Mouse (Mus musculus): ENCODE data around the gene Krtap21-1. TPM values are rescaled to one million over a fixed set of nuclear protein-coding genes. Genes with fewer than 3 reads are reported as not detected.

Krtap21-1 gene
- not detected for total RNA-seq (2023)

GRCm38 (mm10) chr16:89403768-89404167 is at the start of gene Krtap21-1:
Gene Krtap21-1, minus strand, starts transcription at chr16:89403868.

GRCm38 (mm10) chr16:89420011-89420410 is 16.3 kb upstream of the Krtap21-1 start, which contains the start of gene Krtap6-2:
Gene Krtap6-2, minus strand, starts transcription at chr16:89420111.

Other genes with a start within 250 kb of the Krtap21-1 start
- gene Gm9789, start 245.9 kb downstream of the Krtap21-1 start, total RNA-seq (2023), result not detected
- not detected for gene Gm7735, start 234.4 kb downstream of the Krtap21-1 start, total RNA-seq (2023)
- gene 1110057P08Rik, start 229.1 kb downstream of the Krtap21-1 start, total RNA-seq (2023), result not detected
- gene Krtap20-2, start 198.0 kb downstream of the Krtap21-1 start, total RNA-seq (2023), result not detected
- gene Krtap6-2, start 16.2 kb upstream of the Krtap21-1 start, total RNA-seq (2023), result not detected
- not detected for gene Krtap8-1, start 84.1 kb upstream of the Krtap21-1 start, total RNA-seq (2023)
- gene Krtap7-1, start 104.5 kb upstream of the Krtap21-1 start, total RNA-seq (2023), result not detected
- not detected for gene Krtap11-1, start 167.3 kb upstream of the Krtap21-1 start, total RNA-seq (2023)

Data from neutrophil, adult 59 days (primary cell).